Mouse (Mus musculus) liver, embryonic 13.5 days (tissue): ENCODE measurements around the gene Slco1a5. TPM values are rescaled to one million over a fixed set of nuclear protein-coding genes. Genes with fewer than 3 reads are reported as not detected.
"Not testable (repeated sequence)": the region's sequence is repeated elsewhere in the genome, so short reads cannot be mapped to it uniquely, and the experiment has no call there.

Experiments
- ATAC-seq: fragments of 200-750 bp; cut with Nextera tagmentation; 2 replicates; pipeline ENCODE4 v1.8.0; 2017; ENCODE audit warnings: low read depth, mild to moderate bottlenecking, moderate number of reproducible peaks, moderate library complexity
- DNase-seq: peaks from one replicate; pipeline ENCODE4 v3.0.0; 2022
- H3K27ac ChIP-seq: fragments of 300-500 bp; sonication (generic); 2 replicates; pipeline ENCODE4 v1.5.1; 2015; ENCODE audit warnings: moderate library complexity, mild to moderate bottlenecking, inconsistent platforms
- H3K27me3 ChIP-seq: fragments of 300-500 bp; sonication (generic); 2 replicates; pipeline ENCODE4 v1.6.1; 2015; ENCODE audit warnings: mild to moderate bottlenecking, inconsistent platforms
- H3K36me3 ChIP-seq: fragments of 300-500 bp; sonication (generic); 2 replicates; pipeline ENCODE4 v1.6.1; 2015; ENCODE audit warnings: mild to moderate bottlenecking, inconsistent platforms
- H3K4me1 ChIP-seq: fragments of 300-500 bp; sonication (generic); replicated peaks from 2 replicates; pipeline ENCODE4 v1.6.1; 2015; ENCODE audit warnings: inconsistent platforms
- H3K4me2 ChIP-seq: fragments of 300-500 bp; sonication (generic); 2 replicates; pipeline ENCODE4 v1.6.1; 2015; ENCODE audit warnings: inconsistent platforms, mild to moderate bottlenecking, moderate library complexity
- H3K4me3 ChIP-seq: fragments of 300-500 bp; sonication (generic); replicated peaks from 2 replicates; pipeline ENCODE4 v1.5.1; 2015; ENCODE audit warnings: mild to moderate bottlenecking, inconsistent platforms
- H3K9ac ChIP-seq: fragments of 300-500 bp; sonication (generic); 2 replicates; pipeline ENCODE4 v1.6.1; 2015; ENCODE audit warnings: mild to moderate bottlenecking, inconsistent platforms
- H3K9me3 ChIP-seq: fragments of 300-500 bp; sonication (generic); replicated peaks from 2 replicates; pipeline ENCODE4 v1.6.1; 2016; ENCODE audit warnings: inconsistent platforms
- WGBS: fragments of 180-500 bp; shearing (Covaris S2); methylation state at CpG from one replicate; pipeline ENCODE4 v1.1.7; 2015; ENCODE audit not compliant: insufficient replicate concordance; 5-methylcytosine and 5-hydroxymethylcytosine counted together
- polyA plus RNA-seq: library from polyadenylated mRNA; unstranded; fragments of >200 nt; fragmentation: Nextera tagmentation; extraction: Ambion mirVana; gene quantifications from 2 replicates; pipeline ENCODE4 v1.2.1, GENCODE M21; 2015

Gene Slco1a5
- polyA plus RNA-seq, 1 experiment from 2014 or later: not detected

DNA sequence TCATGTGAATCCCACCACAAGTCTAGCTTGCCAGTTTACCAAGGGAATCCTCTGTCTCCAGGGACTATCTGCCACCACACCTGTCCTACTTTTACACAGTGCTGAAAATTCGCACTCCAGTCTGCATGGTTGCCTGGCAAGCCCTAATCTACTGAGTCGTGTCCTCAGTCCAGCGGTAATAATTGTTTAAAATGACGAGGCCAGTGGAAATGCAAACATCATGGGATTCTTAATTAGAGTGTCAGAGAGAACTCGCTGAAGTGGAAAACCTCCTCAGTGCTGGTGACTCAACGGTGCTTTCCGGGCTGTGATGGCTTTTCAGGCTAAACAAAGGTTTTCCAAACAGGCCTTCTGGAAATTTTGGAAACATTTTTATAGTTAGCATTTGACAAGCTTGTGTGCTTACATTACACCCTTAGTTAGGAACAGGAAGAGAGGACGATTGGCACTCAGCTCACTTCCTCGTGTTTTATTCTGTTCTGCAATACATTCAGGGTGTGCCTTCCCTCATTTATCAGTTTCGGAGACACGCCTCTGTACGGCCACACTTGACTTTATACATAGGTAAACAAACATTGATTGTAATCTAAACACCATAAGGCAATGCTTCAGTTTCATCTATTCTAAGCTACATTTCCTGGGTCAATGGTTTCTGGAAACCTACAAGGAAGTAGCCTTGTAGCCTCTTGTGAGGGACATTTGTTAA is 33.2 kb downstream of the Slco1a5 start:
- Histone ChIP-seq H3K4me2 (no peak overlapping the region), H3K4me1 (no peaks in the 10 kb centered on the region), H3K27ac (no peak overlapping the region), H3K36me3 (no peaks in the 10 kb centered on the region), H3K9me3 (no peaks in the 10 kb centered on the region; the same call in 1 of the 2 replicates), H3K9ac (no peak overlapping the region), H3K27me3 (no peaks in the 10 kb centered on the region), H3K4me3 (no peak overlapping the region)
- 64% methylated on average over 12 of the region's 12 CpGs for WGBS
- DNase-seq: no peak
- ATAC-seq: no peak

GRCm38 (mm10) chr6:142275721-142276442 is 46.9 kb downstream of the Slco1a5 start:
- H3K27me3 ChIP-seq: no peaks in the 10 kb centered on the region
- DNase-seq (no peak), ATAC-seq (no peak)
- no peak overlapping the region for H3K27ac ChIP-seq
- H3K4me2 ChIP-seq: no peak overlapping the region
- no peak overlapping the region for H3K4me3 ChIP-seq
- no peaks in the 10 kb centered on the region for H3K4me1 ChIP-seq
- WGBS: 30% methylated on average over 4 of the region's 4 CpGs
- H3K9ac ChIP-seq: no peak overlapping the region
- H3K9me3 ChIP-seq: no peaks in the 10 kb centered on the region
- H3K36me3 ChIP-seq: no peaks in the 10 kb centered on the region

DNA sequence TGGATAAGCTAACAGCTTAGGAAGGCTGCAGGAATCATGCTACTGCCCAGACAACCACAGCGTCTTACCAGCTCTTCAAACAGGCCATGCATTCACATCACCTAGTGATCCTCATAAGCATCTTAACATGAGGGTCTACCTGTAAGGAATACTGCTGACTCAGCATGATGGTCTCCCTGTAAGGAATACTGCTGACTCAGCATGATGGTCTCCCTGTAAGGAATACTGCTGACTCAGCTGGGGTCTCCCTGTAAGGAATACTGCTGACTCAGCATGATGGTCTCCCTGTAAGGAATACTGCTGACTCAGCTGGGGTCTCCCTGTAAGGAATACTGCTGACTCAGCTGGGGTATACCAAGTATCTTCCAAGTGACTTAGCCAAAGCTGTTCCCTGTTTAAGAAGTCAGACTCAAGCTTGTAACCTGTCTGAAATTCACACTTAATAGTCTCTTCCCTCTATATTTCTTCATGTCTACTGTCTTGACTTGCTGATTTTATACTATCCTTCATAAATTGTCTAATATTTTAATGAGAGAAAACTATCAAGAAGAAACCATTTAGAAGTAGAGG is 72.0 kb downstream of the Slco1a5 start:
- not testable (repeated sequence) for H3K4me1 ChIP-seq, H3K4me2 ChIP-seq, H3K36me3 ChIP-seq, H3K9me3 ChIP-seq, H3K27ac ChIP-seq, DNase-seq, ATAC-seq, H3K9ac ChIP-seq, H3K4me3 ChIP-seq, H3K27me3 ChIP-seq
- WGBS: 56% methylated on average over 1 of the region's 1 CpGs

GRCm38 (mm10) chr6:142245065-142245464 is 77.7 kb downstream of the Slco1a5 start:
- ATAC-seq (no peak), DNase-seq (no peak)
- Histone ChIP-seq H3K4me3 (no peak overlapping the region), H3K27ac (no peak overlapping the region), H3K9ac (no peak overlapping the region), H3K4me1 (no peaks in the 10 kb centered on the region), H3K36me3 (no peaks in the 10 kb centered on the region), H3K27me3 (no peaks in the 10 kb centered on the region), H3K9me3 (no peaks in the 10 kb centered on the region), H3K4me2 (no peak overlapping the region)
- 61% methylated on average over 5 of the region's 5 CpGs for WGBS

GRCm38 (mm10) chr6:142239468-142239867 is 83.3 kb downstream of the Slco1a5 start:
- DNase-seq (no peak), ATAC-seq (no peak)
- no peaks in the 10 kb centered on the region for H3K36me3 ChIP-seq
- no peaks in the 10 kb centered on the region for H3K27me3 ChIP-seq
- no peak overlapping the region for H3K4me2 ChIP-seq
- no peak overlapping the region for H3K4me3 ChIP-seq
- WGBS: 37% methylated on average over 1 of the region's 1 CpGs
- no peak overlapping the region for H3K9ac ChIP-seq
- 0 out of 2 replicates have a peak, but pooled peaks cover 1% of the 10 kb centered on the region for H3K9me3 ChIP-seq
- H3K4me1 ChIP-seq: no peaks in the 10 kb centered on the region
- no peak overlapping the region for H3K27ac ChIP-seq

DNA sequence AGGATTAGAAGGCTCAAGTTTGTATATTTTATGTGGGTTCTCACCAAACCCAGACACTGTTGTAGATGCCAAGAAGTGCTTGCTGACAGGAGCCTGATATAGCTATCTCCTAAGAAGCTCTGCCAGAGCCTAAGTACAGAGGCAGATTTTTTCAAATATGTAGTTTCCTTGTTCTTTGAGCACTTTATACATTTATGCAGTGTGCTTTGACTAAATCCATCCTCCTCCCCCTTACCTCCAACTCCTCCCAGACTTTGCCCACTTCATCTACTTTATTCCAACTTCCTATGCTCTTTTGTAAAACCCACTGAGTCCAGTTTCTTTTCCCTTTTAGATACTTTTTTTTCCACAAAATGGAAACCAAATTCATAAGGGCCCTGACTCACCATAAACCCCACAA is 102.6 kb downstream of the Slco1a5 start:
- Histone ChIP-seq H3K27ac (no peak overlapping the region), H3K4me1 (no peaks in the 10 kb centered on the region), H3K27me3 (no peaks in the 10 kb centered on the region), H3K36me3 (no peaks in the 10 kb centered on the region), H3K4me3 (no peak overlapping the region), H3K9ac (no peak overlapping the region), H3K4me2 (no peak overlapping the region), H3K9me3 (no peaks in the 10 kb centered on the region)
- DNase-seq (no peak), ATAC-seq (no peak)

- no peaks in the 10 kb centered on the region for H3K36me3 ChIP-seq
- 0 out of 2 replicates have a peak, but pooled peaks cover 3% of the 10 kb centered on the region for H3K9me3 ChIP-seq
- no peak overlapping the region for H3K27ac ChIP-seq
- H3K4me1 ChIP-seq: no peaks in the 10 kb centered on the region
- no peaks in the 10 kb centered on the region for H3K27me3 ChIP-seq
- H3K4me2 ChIP-seq: no peak overlapping the region
- ATAC-seq (no peak), DNase-seq (no peak)
- H3K4me3 ChIP-seq: no peak overlapping the region
- no peak overlapping the region for H3K9ac ChIP-seq
These were observed 111.0 kb downstream of the Slco1a5 start for GRCm38 (mm10) chr6:142211821-142212220.

DNA sequence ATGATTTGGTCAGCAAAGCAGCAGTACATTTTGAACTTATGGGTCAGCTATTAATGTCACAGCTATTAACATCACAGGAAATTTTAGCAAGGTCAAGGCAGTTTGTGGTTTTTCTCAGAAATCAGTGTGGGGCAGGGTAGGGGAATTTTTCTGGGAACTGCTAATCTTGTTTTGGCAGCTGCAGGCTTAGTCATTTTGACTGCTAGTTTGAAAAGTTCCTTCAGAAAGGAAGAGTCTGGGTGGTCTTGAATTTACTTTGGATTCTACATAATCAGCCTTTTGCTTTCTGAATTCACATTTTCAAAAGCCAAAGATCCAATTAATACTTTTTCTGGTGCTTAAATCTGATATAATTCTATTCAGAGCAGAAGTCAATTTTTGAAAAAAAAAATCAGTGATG is 113.0 kb downstream of the Slco1a5 start:
- no peak overlapping the region for H3K4me2 ChIP-seq
- H3K9ac ChIP-seq: no peak overlapping the region
- H3K4me3 ChIP-seq: no peak overlapping the region
- DNase-seq (no peak), ATAC-seq (no peak)
- H3K4me1 ChIP-seq: no peaks in the 10 kb centered on the region
- 0 out of 2 replicates have a peak, but pooled peaks cover 3% of the 10 kb centered on the region for H3K9me3 ChIP-seq
- no peaks in the 10 kb centered on the region for H3K27me3 ChIP-seq
- H3K27ac ChIP-seq: no peak overlapping the region
- H3K36me3 ChIP-seq: no peaks in the 10 kb centered on the region

DNA sequence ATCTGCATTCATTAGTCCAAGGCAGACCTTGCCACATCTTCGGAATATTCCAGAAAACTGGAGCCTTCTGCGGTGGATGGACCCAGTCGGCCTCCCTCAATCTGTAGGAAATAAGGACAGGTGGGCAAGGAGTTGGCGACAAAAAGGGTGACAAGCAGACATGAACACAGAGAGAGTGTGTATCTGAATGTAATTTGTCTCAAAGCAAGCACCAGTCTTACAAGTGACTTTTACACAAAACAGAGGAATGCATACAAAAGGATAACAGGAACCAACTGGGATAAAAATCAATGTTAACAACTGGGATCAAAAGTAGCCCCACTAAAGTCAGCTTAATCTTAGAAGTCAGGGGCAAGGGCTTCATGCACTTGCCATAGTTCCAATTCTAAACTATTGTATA is 114.4 kb downstream of the Slco1a5 start, which contains the start of gene Slco1a6:
Gene Slco1a6, minus strand, starts transcription at position 101 of the 400 bp plus-strand sequence.
- Histone ChIP-seq H3K4me3 (no peak within 1 kb of the TSS), H3K9me3 (0 out of 2 replicates have a peak, but pooled peaks cover 3% of the 10 kb centered on the region), H3K4me1 (no peaks in the 10 kb centered on the region), H3K9ac (no peak within 1 kb of the TSS), H3K4me2 (no peak within 1 kb of the TSS), H3K27ac (no peak within 1 kb of the TSS), H3K36me3 (no peaks in the 10 kb centered on the region), H3K27me3 (no peaks in the 10 kb centered on the region)
- 69% methylated on average over 4 of the region's 4 CpGs for WGBS
- DNase-seq (no peak), ATAC-seq (no peak)

GRCm38 (mm10) chr6:142200524-142200923 is 122.3 kb downstream of the Slco1a5 start:
- H3K36me3 ChIP-seq: no peaks in the 10 kb centered on the region
- H3K4me2 ChIP-seq: no peak overlapping the region
- no peak overlapping the region for H3K27ac ChIP-seq

DNA sequence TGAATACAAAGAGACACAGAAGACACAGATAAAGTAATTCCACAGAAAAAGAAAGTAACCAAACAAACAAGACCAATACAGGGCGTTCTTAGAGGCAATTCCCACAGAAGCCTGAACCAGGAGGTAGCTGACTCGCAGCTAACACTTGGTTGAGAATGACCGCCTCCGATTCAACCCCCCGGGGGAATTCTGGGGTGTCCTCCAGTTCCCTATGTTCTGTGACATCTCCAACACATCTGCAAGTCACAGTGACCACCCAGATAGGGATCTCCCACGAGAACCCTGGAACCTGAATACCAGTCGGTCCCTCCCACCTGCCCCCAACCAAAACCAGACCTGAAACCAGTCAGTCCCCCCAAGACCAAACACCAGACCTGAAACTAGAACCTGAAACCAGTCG is 128.5 kb downstream of the Slco1a5 start:
- H3K9me3 ChIP-seq: no peaks in the 10 kb centered on the region
- no peak overlapping the region for H3K4me2 ChIP-seq
- ATAC-seq: no peak
- no peak for DNase-seq
- H3K36me3 ChIP-seq: no peaks in the 10 kb centered on the region
- WGBS: 67% methylated on average over 8 of the region's 8 CpGs
- no peak overlapping the region for H3K27ac ChIP-seq
- H3K9ac ChIP-seq: no peak overlapping the region
- no peak overlapping the region for H3K4me3 ChIP-seq
- H3K27me3 ChIP-seq: no peaks in the 10 kb centered on the region
- H3K4me1 ChIP-seq: no peaks in the 10 kb centered on the region

More at GRCm38 (mm10) chr6:142200524-142200923, 122.3 kb downstream of the Slco1a5 start:
- Histone ChIP-seq H3K4me3 (no peak overlapping the region), H3K9ac (no peak overlapping the region), H3K9me3 (no peaks in the 10 kb centered on the region), H3K27me3 (no peaks in the 10 kb centered on the region), H3K4me1 (no peaks in the 10 kb centered on the region)
- ATAC-seq: no peak
- no peak for DNase-seq

DNA sequence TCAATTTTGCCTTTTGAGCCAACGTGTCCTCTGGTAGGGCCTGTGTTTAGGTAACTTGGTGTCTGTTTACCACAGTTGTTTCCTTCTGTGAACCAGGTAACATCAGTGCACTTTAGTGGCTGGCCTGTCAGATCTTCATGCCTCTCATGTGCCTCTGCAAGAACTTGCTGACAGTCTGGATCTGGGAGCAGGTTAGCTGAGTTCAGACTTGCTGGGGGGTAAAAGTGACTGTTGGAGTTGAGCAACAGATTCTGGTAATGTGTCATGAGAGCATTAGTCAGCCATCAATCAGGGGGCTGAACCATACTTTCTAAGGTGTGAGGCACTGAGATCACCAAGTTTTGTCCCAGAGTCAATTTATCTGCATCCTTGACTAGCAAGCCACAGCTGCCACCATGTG is 130.8 kb downstream of the Slco1a5 start:
- Histone ChIP-seq H3K4me1 (no peaks in the 10 kb centered on the region), H3K36me3 (no peaks in the 10 kb centered on the region), H3K27ac (no peak overlapping the region), H3K9me3 (no peaks in the 10 kb centered on the region), H3K9ac (no peak overlapping the region), H3K27me3 (no peaks in the 10 kb centered on the region), H3K4me3 (no peak overlapping the region), H3K4me2 (no peak overlapping the region)
- no peak for ATAC-seq
- WGBS: 32% methylated on average over 1 of the region's 1 CpGs
- no peak for DNase-seq
